Mouse (Mus musculus): ENCODE results near the gene Wdr53. TPM values are rescaled to one million over a fixed set of nuclear protein-coding genes. Genes with fewer than 3 reads are reported as not detected.

Gene Wdr53
- total RNA-seq (2023) = 11.4 TPM

DNA sequence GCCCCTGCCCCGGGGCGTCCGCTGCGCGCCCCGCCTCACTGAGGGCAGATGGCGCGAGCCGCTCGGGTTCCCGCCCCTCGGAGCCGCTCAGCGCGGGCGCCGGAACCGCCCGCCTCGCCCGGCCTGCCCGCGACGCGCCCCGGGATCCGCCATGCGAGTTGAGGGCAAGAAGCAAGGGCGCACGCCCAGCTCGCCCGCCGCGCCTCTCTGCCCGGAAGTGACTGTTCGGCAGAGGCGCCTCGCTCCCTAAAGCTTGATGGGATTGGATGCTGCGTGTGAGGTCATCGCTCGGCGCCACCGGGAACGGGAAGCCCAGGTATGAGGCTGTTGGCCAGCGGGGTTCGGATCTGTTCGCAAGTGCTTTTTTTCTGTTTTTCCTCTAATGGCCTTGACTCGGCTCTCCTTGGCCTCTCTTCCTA, at the start of gene Wdr53, which contains the start of gene Fbxo45:
Gene Wdr53, plus strand, starts transcription at position 276 of the 419 bp plus-strand sequence.
Gene Fbxo45, minus strand, starts transcription at position 207 of the 419 bp plus-strand sequence.

DNA sequence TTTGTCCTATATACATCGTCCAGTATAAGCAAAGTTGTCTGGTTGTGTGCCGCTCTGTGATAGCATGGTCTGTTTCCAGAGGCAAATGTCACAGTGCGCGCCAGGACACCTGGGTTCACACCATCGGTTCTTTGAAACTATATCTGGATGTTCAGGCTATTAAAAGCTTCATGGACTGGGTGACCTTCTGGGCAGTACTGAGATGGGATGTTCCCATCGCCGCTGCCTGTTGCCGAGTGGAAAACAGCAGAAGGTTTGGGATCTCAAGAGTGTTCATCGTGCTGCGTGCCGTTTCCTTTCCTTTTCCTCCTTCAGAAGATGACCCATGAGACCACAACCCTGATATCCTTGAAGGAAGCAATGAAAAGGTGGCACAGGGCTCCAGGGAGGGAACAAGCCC, 24.3 kb downstream of the Wdr53 start, which contains the start of gene Smco1:
Gene Smco1, plus strand, starts transcription at position 178 of the 400 bp plus-strand sequence.

DNA sequence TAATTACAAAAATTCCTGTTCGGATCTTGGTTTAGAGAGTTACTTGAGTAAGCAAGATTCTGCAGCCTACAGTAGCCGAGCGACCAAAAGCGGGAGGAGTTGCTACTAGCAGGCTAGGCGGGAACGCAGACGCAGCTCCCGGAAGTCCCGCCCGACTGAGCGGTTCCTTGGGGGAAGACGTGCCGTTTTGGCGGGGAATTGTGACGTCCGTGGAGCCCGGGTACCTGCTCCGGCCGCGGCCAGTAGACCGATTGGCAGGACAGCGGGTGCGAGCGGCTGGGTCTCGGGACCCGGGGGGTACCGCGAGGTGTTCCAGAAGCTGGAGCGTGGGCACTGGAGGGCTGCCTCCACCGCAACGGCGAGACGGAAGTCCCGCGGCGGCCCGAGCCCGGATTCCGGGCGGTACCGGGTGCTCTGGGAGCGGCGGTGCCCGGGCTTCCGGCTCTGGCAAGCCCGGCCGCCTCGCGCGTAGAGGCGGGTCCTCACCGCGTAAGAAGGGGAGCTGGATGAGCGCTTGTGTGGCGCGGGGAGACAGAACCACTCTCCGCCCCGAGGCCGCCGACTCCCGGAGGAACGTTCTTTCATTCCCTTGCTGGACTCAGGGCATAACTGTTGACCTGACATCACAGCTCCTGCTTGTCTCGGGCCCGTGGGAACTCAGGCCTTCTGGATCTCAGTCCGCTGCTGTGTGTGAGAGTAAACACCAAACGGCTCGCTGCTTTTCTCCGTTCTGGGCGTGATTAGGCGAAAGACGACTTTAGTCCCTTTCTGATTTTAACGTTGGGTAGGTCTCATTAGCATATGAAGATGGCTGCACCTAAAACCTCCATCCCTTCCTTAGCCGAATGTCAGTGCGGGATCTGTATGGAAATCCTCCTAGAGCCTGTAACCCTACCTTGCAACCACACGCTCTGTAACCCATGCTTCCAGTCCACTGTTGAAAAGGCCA, 30.6 kb downstream of the Wdr53 start, which contains the start of gene Rnf168:
Gene Rnf168, plus strand, starts transcription at position 152 of the 949 bp plus-strand sequence.

Other genes starting within 250 kb of the Wdr53 start
- 23.4 TPM for gene Senp5, start 243.9 kb upstream of the Wdr53 start, total RNA-seq (2023)
- 111 TPM for gene Pak2, start 167.9 kb upstream of the Wdr53 start, total RNA-seq (2023)
- 65.1 TPM for gene Pigx, start 147.5 kb upstream of the Wdr53 start, total RNA-seq (2023)
- gene Cep19, start 147.4 kb upstream of the Wdr53 start, total RNA-seq (2023) = 9.0 TPM
- 74.2 TPM for gene Nrros, start 81.6 kb upstream of the Wdr53 start, total RNA-seq (2023)
- not detected for gene Bex6, start 67.4 kb upstream of the Wdr53 start, total RNA-seq (2023)
- gene Fbxo45, start 69 bp upstream of the Wdr53 start, total RNA-seq (2023) = 7.8 TPM
- 0.68 TPM for gene Smco1, start 24.2 kb downstream of the Wdr53 start, total RNA-seq (2023)
- gene Rnf168, start 30.2 kb downstream of the Wdr53 start, total RNA-seq (2023) = 19.6 TPM
- gene Ubxn7, start 85.0 kb downstream of the Wdr53 start, total RNA-seq (2023) = 75.1 TPM
- not detected for gene Tm4sf19, start 153.3 kb downstream of the Wdr53 start, total RNA-seq (2023)
- gene Tctex1d2, start 172.5 kb downstream of the Wdr53 start, total RNA-seq (2023) = not detected
- gene Pcyt1a, start 183.7 kb downstream of the Wdr53 start, total RNA-seq (2023) = 19.7 TPM
- not detected for gene Slc51a, start 240.7 kb downstream of the Wdr53 start, total RNA-seq (2023)
- gene Zdhhc19, start 249.0 kb downstream of the Wdr53 start, total RNA-seq (2023) = not detected